In the genomic region with DNA sequence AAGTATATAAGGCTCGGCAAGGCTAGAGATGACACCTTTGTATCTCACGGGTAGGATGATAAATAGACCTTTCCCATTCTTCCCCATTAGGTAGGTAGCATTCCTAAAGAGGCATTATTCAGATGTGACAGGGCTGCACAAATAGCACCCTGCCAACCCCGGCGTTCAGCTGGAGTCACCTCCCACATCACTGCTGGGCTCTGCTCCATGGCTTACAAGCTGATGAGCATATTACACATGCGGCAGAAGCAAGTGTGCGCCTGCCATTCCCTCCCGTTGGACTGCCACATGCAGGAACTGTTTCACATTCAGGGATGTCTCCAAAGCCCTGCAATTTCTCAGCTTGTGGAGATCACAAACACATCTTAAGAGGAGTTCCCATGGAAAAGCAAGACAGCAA, we compare ENCODE assay signal across 15 mouse cellular contexts.
DNase-seq lines count a peak whose midpoint lies in the region; ATAC-seq and TF ChIP-seq lines count a peak whose summit lies in the region.
"Had no signal": no experiment of that assay in that cellular context is flagged by ENCODE, and none has a peak within 500 bp of the region (broad histone marks: within the 10 kb centered on the region; RNA-seq: fewer than 3 reads in every experiment).

No protein-coding gene starts in this region.

- TF ChIP-seq CTCF in brain, embryonic 14.5 days (IDR thresholded peaks at IDR 0.05; ENCODE audit: borderline replicate concordance, extremely low read depth, insufficient read depth, insufficient read length), result no peak

- H3K27ac ChIP-seq in intestine, embryonic 16.5 days (ENCODE audit: low read length), result no peak overlapping the region
- H3K27ac ChIP-seq: embryonic facial prominence, embryonic 12.5 days; heart, embryonic 13.5 days; kidney, postnatal 0 days; liver, embryonic 12.5 days; midbrain, embryonic 15.5 days had no signal

- H3K9ac ChIP-seq in intestine, embryonic 16.5 days (ENCODE audit: low read depth, low read length), result no peak overlapping the region
- H3K9ac ChIP-seq: embryonic facial prominence, embryonic 12.5 days; heart, embryonic 13.5 days; liver, embryonic 12.5 days; midbrain, embryonic 15.5 days had no signal

- H3K27me3 ChIP-seq in intestine, embryonic 16.5 days (replicated peaks; ENCODE audit: control insufficient read depth, insufficient read depth, low read length), result no peaks in the 10 kb centered on the region
- H3K27me3 ChIP-seq: embryonic facial prominence, embryonic 12.5 days; heart, embryonic 13.5 days; liver, embryonic 12.5 days; midbrain, embryonic 15.5 days had no signal

- WGBS in intestine, embryonic 16.5 days, result 65% methylated on average over 7 of the region's 7 CpGs

- H3K36me3 ChIP-seq in intestine, embryonic 16.5 days (ENCODE audit: control insufficient read depth, insufficient read depth, low read length), result no peaks in the 10 kb centered on the region
- H3K36me3 ChIP-seq: embryonic facial prominence, embryonic 12.5 days; heart, embryonic 13.5 days; liver, embryonic 12.5 days; midbrain, embryonic 15.5 days had no signal

- H3K4me3 ChIP-seq in intestine, embryonic 16.5 days (ENCODE audit: low read length), result no peak overlapping the region
- H3K4me3 ChIP-seq: embryonic facial prominence, embryonic 12.5 days; heart, embryonic 13.5 days; liver, embryonic 12.5 days; midbrain, embryonic 15.5 days had no signal

- DNase-seq in cerebellum, postnatal 14 days, result peak; percentile 14 to 15
- no peak for DNase-seq in cerebellum, adult 8-10 months
- peak; percentile 56 for DNase-seq in brain, embryonic 14.5 days (ENCODE audit: low read depth)
- peak; percentile 89 for DNase-seq in layer of hippocampus, adult 9-11 months
- DNase-seq in left cerebral cortex, postnatal 4 days, result peak; percentile 4
- no peak for DNase-seq in urinary bladder, postnatal 4 days (ENCODE audit: low spot score in 2 of 2)
- DNase-seq: cerebellum, adult 9-11 months; lung, postnatal 4 days had no signal

- no peaks in the 10 kb centered on the region for H3K9me3 ChIP-seq in intestine, embryonic 16.5 days (ENCODE audit: control insufficient read depth, low read length)
- H3K9me3 ChIP-seq: embryonic facial prominence, embryonic 12.5 days; heart, embryonic 13.5 days; midbrain, embryonic 15.5 days had no signal

- no peak for ATAC-seq in intestine, embryonic 16.5 days
- no peak for ATAC-seq in monocyte, adult 5-6 weeks (replicated peaks; ENCODE audit: insufficient number of reproducible peaks, low FRiP score, low TSS enrichment, poor library complexity, severe bottlenecking)
- ATAC-seq: liver, embryonic 12.5 days; midbrain, embryonic 15.5 days had no signal

- no peak for TF ChIP-seq POLR2A in brain, embryonic 14.5 days (IDR thresholded peaks at IDR 0.05; ENCODE audit: borderline replicate concordance, extremely low read depth, insufficient read depth, insufficient read length, poor library complexity, severe bottlenecking)

- no peaks in the 10 kb centered on the region for H3K4me1 ChIP-seq in intestine, embryonic 16.5 days (ENCODE audit: control insufficient read depth, insufficient read depth, low read length)
- H3K4me1 ChIP-seq: embryonic facial prominence, embryonic 12.5 days; heart, embryonic 13.5 days; liver, embryonic 12.5 days had no signal

- H3K4me2 ChIP-seq in intestine, embryonic 16.5 days (ENCODE audit: low read depth, low read length), result no peak overlapping the region
- H3K4me2 ChIP-seq: embryonic facial prominence, embryonic 12.5 days; heart, embryonic 13.5 days; liver, embryonic 12.5 days; midbrain, embryonic 15.5 days had no signal

- intact Hi-C loops in left cerebral cortex, postnatal 4 days (cut with DNase I), result no loop called here

Comparison
In these comparisons a context has a peak if more than half of its experiments do, and no peak if none do; other contexts are left out.
1. DNase-seq: peak in cerebellum, postnatal 14 days (2 of 2), brain, embryonic 14.5 days (single experiment), layer of hippocampus, adult 9-11 months (single experiment) and left cerebral cortex, postnatal 4 days (single experiment); none in cerebellum, adult 8-10 months (single experiment) and urinary bladder, postnatal 4 days (0 of 2).